Mouse (Mus musculus) frontal cortex, postnatal 25 days (tissue): ENCODE measurements around the gene Dcun1d2.
A peak's percentile ranks its signal among the peaks of the same experiment; 100 is the strongest.

Experiments
- DNase-seq, 2 experiments: peaks; one replicate each; pipeline ENCODE4 v3.0.0; 2022; ENCODE audit warnings: low spot score in 2 of 2

Dcun1d2 gene

DNA sequence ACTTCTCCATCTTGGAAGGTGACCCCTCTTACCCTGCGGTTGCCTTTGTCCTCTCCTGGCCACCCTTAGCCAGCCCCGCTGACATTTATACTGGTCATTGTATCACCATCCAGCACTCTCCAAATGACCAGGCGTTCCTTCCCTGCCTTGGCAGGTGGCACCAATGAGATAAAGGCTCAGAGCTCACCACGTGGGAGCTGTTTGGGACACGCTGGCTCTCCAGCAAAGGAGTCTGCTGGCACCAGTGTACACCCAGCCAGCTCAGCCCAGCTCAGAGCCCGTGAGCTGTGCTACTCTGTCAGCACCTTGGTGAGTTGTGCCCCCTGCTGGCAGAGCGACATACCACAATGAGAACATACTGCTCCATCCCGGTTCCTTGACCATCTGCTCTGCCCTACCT is 33.9 kb downstream of the Dcun1d2 start, which contains the start of gene Adprhl1:
Gene Adprhl1, minus strand, starts transcription at position 144 of the 400 bp plus-strand sequence.
- DNase-seq, result peak; percentile 58 to 63

- DNase-seq, result no peak
Measured at GRCm38 (mm10) chr8:13253413-13253812, 34.5 kb downstream of the Dcun1d2 start.

GRCm38 (mm10) chr8:13252837-13253236 is 35.1 kb downstream of the Dcun1d2 start:
- no peak for DNase-seq

- no peak for DNase-seq
Measured at GRCm38 (mm10) chr8:13244343-13244880, 43.5 kb downstream of the Dcun1d2 start.

- no peak for DNase-seq
Measured at GRCm38 (mm10) chr8:13242985-13243870, 44.7 kb downstream of the Dcun1d2 start.

- no peak for DNase-seq
Measured at GRCm38 (mm10) chr8:13240691-13241090, 47.2 kb downstream of the Dcun1d2 start.

DNA sequence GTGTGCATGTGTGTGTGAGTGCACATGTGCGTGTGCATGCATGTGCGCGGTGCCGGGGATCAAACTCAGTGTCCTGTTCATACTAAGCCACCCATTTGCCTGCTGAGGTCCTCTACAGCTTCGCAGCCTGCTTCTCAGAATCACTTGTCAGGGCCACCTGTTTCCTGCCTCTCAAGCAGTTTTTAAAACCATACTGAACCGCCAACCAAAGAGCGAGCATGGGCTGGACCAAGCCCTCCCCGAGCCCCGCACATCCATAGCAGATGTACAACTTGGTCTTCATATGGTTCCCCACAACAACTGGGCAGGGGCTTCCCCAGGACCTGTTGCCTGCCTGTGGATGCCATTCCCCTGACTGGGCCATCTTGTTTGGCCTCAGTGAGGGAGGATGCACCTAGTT is 47.9 kb downstream of the Dcun1d2 start:
- no peak for DNase-seq

GRCm38 (mm10) chr8:13234803-13235202 is 53.1 kb downstream of the Dcun1d2 start:
- no peak for DNase-seq

- DNase-seq, result no peak
Measured at GRCm38 (mm10) chr8:13230471-13230870, 57.5 kb downstream of the Dcun1d2 start.

DNA sequence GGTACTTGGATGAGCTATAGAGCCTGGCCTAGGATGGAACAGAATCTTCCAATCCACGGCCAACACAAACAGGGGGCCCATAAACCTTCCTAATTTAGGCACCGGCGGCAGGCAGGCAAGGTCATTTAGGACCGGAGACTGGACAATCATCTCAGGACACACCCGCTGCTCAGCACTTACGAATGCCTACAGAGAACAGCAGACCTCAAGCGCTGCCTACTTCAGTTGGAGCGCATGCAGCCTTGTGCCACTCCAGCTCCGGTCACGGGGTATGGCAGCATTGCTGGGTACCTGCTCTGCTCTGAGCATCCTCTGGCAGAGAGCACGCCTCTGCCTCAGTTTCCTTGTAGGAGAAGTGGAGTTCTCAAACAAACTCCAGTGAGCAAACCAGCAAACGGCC is 58.1 kb downstream of the Dcun1d2 start:
- DNase-seq, result no peak

GRCm38 (mm10) chr8:13228923-13229610 is 58.9 kb downstream of the Dcun1d2 start:
- DNase-seq, result no peak

DNA sequence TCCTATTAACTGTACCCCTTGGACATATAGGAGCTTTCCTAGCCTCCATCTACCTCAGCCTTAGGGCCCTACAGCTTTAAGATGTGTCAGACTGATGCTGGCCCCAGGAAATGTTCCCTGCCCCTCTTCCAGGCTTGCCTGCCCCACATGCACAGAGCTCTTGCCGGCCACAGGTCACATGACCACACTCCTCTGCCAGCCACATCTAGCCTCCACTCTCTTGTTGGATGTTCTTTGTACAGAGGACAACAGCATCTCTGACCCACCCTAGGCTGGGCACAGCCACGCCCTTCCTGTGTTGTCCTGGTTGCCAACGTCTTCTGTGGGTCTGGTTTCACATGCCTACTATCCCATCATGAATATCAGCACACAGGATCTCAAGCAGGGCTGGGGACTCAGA is 60.7 kb downstream of the Dcun1d2 start:
- DNase-seq, result no peak

DNA sequence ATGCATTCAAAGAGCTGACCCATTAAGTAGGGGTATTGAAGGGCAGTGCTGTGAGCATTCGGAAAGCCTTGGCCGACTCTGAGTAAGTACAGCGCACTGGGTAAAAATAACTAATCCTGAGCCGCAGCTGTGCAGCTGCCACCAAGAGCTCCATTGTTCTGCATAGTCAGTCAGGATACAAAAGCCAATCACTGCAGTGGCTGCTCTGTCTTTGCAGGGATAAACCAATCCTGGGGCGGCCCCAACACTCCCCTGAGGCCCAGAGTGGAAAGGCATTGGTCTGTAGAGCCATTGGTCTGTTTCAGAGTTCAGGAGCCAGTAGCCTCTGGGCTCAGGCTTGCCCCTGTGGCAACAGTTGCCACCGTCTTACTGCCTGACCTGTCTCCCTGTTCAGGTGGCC is 61.6 kb downstream of the Dcun1d2 start:
- DNase-seq, result no peak

DNA sequence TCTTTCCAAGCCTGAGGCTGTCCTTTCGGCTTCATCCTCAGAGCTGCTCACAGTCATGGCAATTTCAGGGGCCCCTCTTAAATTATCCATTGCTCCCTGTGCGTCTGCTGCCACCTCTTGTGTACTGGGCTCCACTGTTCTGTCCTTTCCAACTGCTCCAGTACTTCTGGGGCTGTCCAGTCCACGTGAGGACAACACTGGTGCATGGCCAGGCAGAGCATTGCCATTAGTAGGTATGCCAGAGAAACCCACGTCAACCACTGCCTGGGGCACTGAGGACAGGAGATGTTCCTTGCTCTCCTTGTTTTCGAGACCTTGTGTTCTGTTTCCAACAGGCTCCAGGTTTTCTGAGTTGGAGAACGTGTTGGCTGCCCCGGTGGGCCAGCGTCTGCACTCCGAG is 63.5 kb downstream of the Dcun1d2 start:
- no peak for DNase-seq

DNA sequence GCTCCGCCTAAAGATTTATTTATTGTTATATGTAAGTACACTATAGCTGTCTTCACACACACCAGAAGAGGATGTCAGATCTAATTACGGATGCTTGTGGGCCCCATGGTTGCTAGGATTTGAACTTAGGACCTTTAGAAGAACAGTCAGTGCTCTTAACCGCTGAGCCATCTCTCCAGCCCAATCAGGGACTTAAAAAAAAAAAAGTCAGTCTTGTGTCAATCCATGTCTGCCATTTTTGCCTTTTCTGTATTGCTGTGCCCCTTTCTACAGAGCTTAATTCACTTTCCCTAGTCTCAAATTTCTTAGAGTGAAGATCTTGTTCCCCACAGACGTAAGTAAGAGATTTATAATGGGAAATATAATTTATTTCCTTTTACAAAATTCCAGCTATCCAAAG is 69.5 kb downstream of the Dcun1d2 start:
- no peak for DNase-seq

- DNase-seq, result no peak
Measured at GRCm38 (mm10) chr8:13217986-13218385, 69.9 kb downstream of the Dcun1d2 start.

DNA sequence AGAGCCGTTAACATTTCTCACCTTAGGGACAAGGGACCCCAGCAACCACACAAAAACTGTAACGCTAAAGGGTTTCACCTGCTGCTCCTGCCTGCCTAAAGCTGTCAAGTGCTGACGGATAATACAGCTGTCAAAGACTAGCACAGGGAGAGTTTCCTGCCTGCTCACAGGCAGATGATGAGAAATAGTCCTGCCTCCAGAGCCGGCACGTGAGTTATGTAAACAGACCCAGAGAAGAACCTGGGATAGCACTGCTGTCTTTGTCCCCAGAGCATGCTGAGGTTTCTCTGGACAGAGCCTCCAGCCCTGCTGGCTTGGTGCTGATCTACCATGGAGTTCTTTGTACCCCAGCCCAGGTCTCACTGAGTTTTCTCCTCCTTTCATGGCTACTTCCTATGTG is 70.8 kb downstream of the Dcun1d2 start:
- no peak for DNase-seq

- DNase-seq, result no peak
Measured at GRCm38 (mm10) chr8:13216386-13216785, 71.5 kb downstream of the Dcun1d2 start.

- peak; percentile 82 to 83 for DNase-seq
Measured at GRCm38 (mm10) chr8:13213479-13214268, 74.3 kb downstream of the Dcun1d2 start.

DNA sequence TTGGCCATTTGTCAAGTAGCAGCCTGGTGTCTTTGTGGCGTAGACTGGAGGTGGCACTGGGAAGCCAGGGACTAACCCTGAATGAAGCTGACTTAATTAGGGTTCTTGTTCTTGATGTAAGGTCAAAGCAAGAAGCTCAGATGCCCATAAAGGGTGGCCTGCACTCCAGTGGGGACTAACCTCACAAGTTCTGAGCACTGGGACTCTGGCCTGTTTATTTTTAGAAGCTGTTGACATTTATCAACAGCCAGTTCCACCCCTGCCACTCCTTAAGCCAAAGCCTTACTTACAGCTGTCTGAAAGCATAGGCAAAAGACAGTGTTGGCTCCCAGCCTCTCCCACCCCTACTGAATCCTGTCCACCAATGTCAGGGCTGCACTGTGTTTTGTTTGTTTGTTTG is 78.2 kb downstream of the Dcun1d2 start:
- no peak for DNase-seq

DNA sequence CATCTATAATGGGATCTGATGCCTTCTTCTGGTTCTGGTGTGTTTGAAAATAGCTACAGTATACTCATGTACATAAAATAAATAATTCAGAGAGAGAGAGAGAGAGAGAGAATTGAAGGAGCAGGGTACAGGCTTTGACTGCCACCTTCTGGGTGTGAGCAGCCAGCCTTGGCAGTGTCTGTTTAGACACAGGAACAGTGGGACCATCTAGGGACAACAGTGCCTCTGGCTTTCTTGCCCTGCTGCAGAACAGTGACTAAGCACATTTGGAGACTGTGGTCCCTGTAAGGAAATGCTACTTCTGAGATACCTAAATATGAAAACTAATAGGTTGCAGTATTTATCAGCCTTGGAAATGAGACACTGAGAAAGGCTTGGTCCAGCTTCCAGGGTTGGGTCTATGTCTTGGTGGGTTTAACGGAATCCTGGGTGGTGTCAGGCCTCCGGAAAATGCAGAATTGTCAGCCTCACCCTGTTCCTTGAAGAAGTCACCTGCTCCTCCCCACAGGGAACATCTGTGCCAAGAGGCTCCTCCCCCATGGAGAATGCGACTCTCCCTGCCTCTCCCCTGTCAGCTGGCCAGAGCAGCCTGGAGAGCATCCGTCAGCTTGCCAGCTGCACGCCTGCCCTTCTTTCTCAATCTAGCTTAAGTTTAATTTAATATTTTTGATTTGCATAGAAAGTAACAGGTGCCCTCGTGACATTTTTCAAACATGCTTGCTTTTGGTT is 79.1 kb downstream of the Dcun1d2 start:
- no peak for DNase-seq
